Mouse (Mus musculus): ENCODE measurements at regions not wholly inside any gene's neighbourhood (a gene's known extent, or its start where the extent isn't known, plus 50 kb on each side); places are given as distances from the start of the nearest gene placed in this dataset.
"Not testable (repeated sequence)": the region's sequence is repeated elsewhere in the genome, so short reads cannot be mapped to it uniquely, and the experiment has no call there.

DNA sequence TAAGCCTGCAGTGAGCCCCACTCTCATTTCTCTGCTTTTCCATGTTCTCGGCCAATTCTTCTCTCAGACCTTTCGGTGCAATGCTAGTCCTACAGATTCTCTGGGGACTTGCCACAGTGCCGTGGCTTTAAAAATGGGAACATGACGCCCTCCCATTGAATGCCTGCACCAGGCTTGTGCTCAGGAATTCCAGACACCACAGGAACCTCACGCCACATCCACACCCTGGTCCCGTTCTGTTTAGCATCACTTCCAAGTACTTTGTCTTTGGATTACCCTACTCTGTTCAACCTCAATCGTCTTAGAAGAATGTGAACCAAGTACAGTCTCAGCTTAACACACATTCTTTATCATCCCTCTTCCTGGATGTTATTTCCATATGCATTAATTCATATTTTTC lies 66.5 kb downstream of the Nabp1 start:
- no peak for DNase-seq

DNA sequence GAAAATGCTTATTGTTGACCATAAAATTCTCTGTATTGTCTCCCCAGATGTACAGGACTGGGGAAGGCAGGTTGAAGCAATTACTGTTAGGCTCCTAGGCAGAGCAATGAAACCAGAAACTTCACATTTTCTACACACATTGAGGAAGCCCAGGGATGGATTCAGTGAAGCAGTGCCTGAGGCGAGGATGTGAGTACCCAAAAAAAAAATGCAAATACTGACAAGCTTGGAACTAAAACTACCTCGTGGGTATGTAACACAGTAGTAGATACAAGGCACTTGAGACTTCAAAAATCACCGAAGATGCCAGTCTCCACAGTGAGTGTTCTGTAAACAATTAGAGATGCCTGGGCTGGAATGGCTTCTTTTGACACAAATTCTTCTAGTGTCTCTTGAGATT lies 74.6 kb downstream of the Nabp1 start:
- no peak for DNase-seq

DNA sequence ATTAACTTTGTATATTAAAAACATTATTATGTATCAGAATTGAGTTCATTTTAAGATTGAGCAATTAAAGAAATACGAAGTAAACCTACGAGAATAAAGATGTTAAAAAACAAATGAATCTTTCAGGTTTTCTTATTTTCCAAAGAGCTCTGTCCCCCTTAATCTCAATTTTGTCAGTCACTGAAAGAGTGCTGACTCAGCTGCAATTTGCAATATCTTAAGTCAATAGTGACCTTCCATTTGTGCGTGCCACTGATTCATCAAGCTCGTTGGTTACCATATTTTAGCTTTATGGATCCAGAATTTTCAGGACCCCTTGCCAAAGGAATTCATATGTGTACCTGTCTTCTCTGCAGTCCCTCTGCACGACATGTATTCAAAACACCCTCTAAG lies 75.7 kb downstream of the Nabp1 start:
- no peak for DNase-seq

DNA sequence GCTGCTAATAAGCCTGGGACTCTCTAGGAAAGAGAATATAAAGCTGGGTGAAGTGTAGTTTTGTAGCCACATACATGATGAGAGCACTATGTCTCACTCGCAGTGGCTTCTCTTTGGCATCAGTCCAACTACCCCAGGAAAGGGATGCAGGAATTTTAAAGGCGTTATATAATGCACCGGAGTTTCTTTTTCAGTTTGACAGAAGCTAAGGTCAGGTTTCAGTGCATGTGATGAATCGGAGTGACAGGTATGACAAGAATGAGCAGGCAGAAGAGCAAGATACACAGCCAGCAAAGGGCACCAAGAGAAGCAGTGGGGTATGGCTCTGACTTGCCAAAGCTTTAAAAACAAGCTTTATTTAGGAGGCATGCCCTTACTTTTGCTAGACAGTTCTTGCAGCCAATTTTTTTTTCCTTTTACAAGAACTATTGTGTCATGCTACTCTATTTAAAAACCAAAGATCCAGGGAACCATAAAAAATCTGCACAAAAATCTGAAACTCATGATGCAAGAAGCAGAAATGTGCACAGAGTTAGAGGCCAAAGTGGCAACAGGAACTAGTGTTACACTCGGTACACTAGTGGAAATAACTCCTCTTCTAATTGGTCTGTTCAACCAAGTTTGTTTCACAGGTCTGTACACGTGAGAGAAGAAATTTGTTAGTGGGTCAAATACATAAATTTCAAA lies 76.2 kb downstream of the Nabp1 start:
- DNase-seq: no peak

DNA sequence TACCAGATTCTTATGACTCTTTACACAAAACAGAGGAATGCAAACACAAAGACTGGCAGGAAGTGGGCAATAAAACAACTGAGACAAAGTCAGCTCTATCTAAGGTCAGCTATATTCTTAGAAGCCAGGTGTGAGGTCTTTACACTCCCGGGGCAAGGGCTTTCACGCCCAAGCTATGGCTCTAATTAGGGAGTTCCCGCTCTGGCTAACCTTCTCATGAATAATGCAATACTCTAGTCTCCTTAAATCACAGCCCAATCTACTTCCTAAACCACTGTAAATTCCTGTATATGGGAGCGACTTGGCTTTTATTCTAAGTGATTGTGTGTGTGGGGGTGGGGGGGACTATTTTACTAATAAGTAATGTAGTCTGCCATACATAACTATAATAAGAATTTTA lies 77.7 kb downstream of the Nabp1 start:
- not testable (repeated sequence) for DNase-seq

DNA sequence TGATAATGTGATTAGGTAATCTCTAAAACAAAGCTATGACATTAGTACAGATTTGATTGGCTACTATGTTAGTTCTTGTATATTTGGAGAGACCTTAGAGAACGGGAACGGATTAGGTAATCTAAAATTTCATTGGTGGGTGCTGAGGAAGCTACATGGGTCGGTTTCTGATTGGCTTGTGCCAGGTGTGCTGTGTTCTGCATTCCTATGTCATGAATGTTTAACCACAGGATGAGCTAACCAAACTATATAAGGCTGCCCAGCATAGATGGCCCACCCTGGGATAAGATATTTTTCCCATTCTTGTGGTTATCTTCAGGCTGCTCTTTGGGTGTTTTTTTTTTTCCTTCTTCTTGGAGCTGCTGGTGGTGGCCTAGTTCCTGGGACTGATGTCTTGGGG lies 91.4 kb downstream of the Nabp1 start:
- no peak for DNase-seq

DNA sequence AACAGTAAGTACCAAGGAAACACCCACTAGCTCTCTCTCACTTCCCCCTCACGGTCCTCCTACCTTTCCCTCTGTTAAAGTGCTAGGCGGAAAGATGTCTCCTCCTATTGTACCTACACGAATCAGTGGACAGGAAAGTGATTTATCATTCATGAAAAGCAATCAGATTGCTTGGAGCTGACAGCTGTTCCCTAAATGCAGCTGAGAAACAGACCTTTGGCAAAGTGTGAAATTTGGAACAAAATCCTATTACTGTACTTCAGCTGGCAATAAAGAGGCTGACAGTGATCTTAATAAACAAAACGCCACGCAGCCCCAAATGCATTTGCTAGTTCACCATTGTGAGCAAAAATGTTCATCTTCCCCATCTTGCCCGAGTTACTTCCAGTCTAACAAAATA lies 94.2 kb downstream of the Nabp1 start:
- DNase-seq: no peak

DNA sequence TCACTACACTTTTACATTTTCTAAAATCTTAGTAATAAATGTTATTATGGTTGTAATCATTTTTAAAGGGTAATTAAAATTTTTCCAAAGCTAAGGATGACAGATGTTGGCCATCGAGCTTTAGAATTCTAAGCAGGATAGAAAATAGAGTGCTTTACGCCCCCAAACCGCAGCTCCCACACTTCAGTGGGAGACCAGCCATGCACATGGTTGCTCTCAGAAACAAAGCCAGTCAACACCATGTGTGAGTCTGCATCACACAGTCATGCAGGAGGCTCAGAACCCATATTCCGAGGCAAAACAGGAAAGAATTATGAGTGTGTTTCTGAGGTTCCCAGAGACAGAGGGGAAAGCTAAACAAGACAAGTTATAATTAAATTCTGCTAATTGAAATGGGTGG lies 91.3 kb downstream of the Cavin2 start:
- DNase-seq: no peak

DNA sequence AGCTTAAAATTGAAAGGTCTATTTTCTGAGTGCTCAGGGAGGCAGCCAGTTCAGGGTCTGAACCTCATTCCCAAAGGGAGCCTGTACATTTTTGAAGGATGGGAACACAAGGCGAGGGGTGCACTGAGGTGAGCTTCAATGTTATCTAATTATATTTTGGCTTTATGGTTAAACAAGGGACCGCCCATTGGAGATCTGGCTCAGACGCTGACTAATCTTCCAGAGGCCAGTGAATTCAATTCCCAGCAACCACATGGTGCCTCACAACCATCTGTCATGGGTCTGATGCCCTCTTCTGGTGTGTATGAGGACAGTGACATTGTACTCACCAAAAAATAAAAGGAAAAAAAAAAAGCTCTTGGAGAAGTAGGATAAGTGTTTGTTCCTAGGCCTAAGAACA lies 78.7 kb downstream of the Cavin2 start:
- peak; percentile 82 for DNase-seq

DNA sequence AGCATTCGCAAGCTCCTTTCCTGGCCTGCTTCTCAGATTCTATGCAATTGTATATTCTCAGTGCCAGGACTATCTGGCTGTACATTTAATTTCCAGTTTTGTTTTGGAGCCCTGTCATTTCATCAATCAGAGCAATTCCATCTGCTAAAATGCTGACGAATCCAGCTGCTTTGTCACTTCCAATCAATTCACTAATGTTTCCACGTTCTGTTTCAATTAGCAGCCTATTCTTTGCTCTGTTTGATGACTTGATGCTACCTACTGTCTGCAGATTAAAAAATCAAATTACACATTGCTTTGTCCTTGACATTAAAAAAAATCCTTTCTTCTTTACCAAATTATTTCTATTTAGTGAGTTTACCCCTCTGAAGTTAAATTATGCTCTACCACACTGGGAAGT lies 71.2 kb downstream of the Cavin2 start:
- no peak for DNase-seq
